Mouse (Mus musculus): ENCODE data around the gene Olfr1049. TPM values are rescaled to one million over a fixed set of nuclear protein-coding genes. Genes with fewer than 3 reads are reported as not detected.
"Not testable (repeated sequence)": the region's sequence is repeated elsewhere in the genome, so short reads cannot be mapped to it uniquely, and the experiment has no call there.

Olfr1049 gene
- not detected in 2 replicates for polyA plus RNA-seq (2012; rRNA removed)

DNA sequence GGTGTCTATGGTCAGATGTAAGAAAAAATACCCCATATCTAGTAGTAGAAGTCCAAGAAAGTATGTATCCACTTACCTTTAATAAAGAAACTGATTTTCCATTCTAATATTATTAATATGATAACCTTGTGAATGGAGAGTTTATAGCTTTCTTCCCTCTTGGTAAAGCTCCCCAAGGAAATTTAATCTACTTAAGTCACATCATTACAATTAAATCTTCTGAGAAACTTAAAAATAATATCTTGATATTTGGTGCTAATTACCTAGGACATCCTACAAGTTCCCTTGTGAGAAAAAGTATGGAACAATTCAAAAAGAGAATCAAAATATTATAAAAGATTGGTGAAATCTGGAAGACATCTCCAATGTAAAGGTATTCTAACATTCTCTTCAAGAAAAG is at the start of gene Olfr1049:
Gene Olfr1049 (minus strand): TSS at position 101 of the 400 bp plus-strand sequence.
- DNase-seq (ENCODE audit: extremely low spot score in 1 of 2, low spot score in 1 of 2), result not testable (repeated sequence)

GRCm38 (mm10) chr2:86292155-86292554 is 34.0 kb upstream of the Olfr1049 start, which contains the start of gene Olfr1052:
Olfr1052 (plus strand) TSS chr2:86292455.
- DNase-seq (ENCODE audit: extremely low spot score in 1 of 2, low spot score in 1 of 2), result no peak

GRCm38 (mm10) chr2:86278988-86279387 is 20.9 kb upstream of the Olfr1049 start, which contains the start of gene Olfr1051:
Olfr1051 (minus strand) TSS chr2:86279088.
- DNase-seq (ENCODE audit: extremely low spot score in 1 of 2, low spot score in 1 of 2), result not testable (repeated sequence)

GRCm38 (mm10) chr2:86240189-86240588 is 17.9 kb downstream of the Olfr1049 start, which contains the start of gene Olfr1048:
Olfr1048 (minus strand) TSS chr2:86240289.
- DNase-seq (ENCODE audit: extremely low spot score in 1 of 2, low spot score in 1 of 2), result no peak

GRCm38 (mm10) chr2:86231301-86231700 is 26.8 kb downstream of the Olfr1049 start, which contains the start of gene Olfr1047:
Olfr1047 (minus strand) TSS chr2:86231401.
- DNase-seq (ENCODE audit: extremely low spot score in 1 of 2, low spot score in 1 of 2), result no peak

DNA sequence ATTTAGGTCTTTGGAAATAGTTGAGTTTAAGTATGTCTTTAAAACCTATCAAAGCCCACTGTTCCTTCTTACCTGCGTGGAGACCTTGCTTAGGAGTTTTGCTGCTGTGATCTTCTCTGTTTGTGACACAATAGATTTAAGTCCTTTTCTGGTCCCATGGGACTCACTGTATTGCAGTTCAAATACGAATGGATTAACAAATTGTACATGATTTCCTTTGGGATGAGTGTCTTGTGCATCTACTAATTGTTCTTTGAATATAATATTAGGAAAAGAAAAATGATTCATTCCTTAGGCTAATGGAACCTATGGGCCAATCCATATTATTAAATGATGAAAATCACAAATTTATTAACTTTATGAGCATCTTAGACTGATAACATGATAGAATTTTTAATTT is 38.9 kb downstream of the Olfr1049 start, which contains the start of gene Olfr1046:
Gene Olfr1046 (minus strand): TSS at position 101 of the 400 bp plus-strand sequence.
- DNase-seq (ENCODE audit: extremely low spot score in 1 of 2, low spot score in 1 of 2), result no peak

Other genes with a start within 250 kb of the Olfr1049 start
- gene Olfr1033, start 237.7 kb downstream of the Olfr1049 start, polyA plus RNA-seq (2012; rRNA removed), result 0.11 and 0.16 TPM in 2 replicates
- gene Olfr1034, start 212.5 kb downstream of the Olfr1049 start, polyA plus RNA-seq (2012; rRNA removed), result 0.02 TPM in 1 of 2 replicates, not detected in the other
- not detected in 2 replicates for gene Olfr1036, start 184.3 kb downstream of the Olfr1049 start, polyA plus RNA-seq (2012; rRNA removed)
- gene Olfr1037, start 170.9 kb downstream of the Olfr1049 start, polyA plus RNA-seq (2012; rRNA removed), result not detected in 2 replicates
- gene Olfr1039, start 122.4 kb downstream of the Olfr1049 start, polyA plus RNA-seq (2012; rRNA removed), result not detected in 2 replicates
- not detected in 2 replicates for gene Olfr1040, start 111.6 kb downstream of the Olfr1049 start, polyA plus RNA-seq (2012; rRNA removed)
- gene Olfr1042, start 96.5 kb downstream of the Olfr1049 start, polyA plus RNA-seq (2012; rRNA removed), result not detected in 2 replicates
- gene Olfr1043, start 90.8 kb downstream of the Olfr1049 start, polyA plus RNA-seq (2012; rRNA removed), result not detected in 2 replicates
- not detected in 2 replicates for gene Olfr1044, start 80.5 kb downstream of the Olfr1049 start, polyA plus RNA-seq (2012; rRNA removed)
- gene Olfr52, start 72.6 kb downstream of the Olfr1049 start, polyA plus RNA-seq (2012; rRNA removed), result 0.10 TPM in 1 of 2 replicates, not detected in the other
- gene Olfr1045, start 55.3 kb downstream of the Olfr1049 start, polyA plus RNA-seq (2012; rRNA removed), result 0.04 and 0.12 TPM in 2 replicates
- gene Olfr1046, start 39.0 kb downstream of the Olfr1049 start, polyA plus RNA-seq (2012; rRNA removed), result not detected in 2 replicates
- not detected in 2 replicates for gene Olfr1047, start 26.9 kb downstream of the Olfr1049 start, polyA plus RNA-seq (2012; rRNA removed)
- 0.02 TPM in 1 of 2 replicates, not detected in the other for gene Olfr1048, start 18.0 kb downstream of the Olfr1049 start, polyA plus RNA-seq (2012; rRNA removed)
- gene Olfr1051, start 20.8 kb upstream of the Olfr1049 start, polyA plus RNA-seq (2012; rRNA removed), result not detected in 2 replicates
- gene Olfr1052, start 34.1 kb upstream of the Olfr1049 start, polyA plus RNA-seq (2012; rRNA removed), result 0.11 TPM in 1 of 2 replicates, not detected in the other
- not detected in 2 replicates for gene Olfr1053, start 57.0 kb upstream of the Olfr1049 start, polyA plus RNA-seq (2012; rRNA removed)
- 0.06 TPM in 1 of 2 replicates, not detected in the other for gene Olfr1054, start 77.1 kb upstream of the Olfr1049 start, polyA plus RNA-seq (2012; rRNA removed)
- 0.11 TPM in 1 of 2 replicates, not detected in the other for gene Olfr1055, start 92.0 kb upstream of the Olfr1049 start, polyA plus RNA-seq (2012; rRNA removed)
- gene Olfr1056, start 104.1 kb upstream of the Olfr1049 start, polyA plus RNA-seq (2012; rRNA removed), result not detected in 2 replicates
- not detected in 2 replicates for gene Olfr1057, start 120.1 kb upstream of the Olfr1049 start, polyA plus RNA-seq (2012; rRNA removed)
- not detected in 2 replicates for gene Olfr1058, start 130.2 kb upstream of the Olfr1049 start, polyA plus RNA-seq (2012; rRNA removed)
- not detected in 2 replicates for gene Olfr1061, start 155.7 kb upstream of the Olfr1049 start, polyA plus RNA-seq (2012; rRNA removed)
- not detected in 2 replicates for gene Olfr1062, start 168.4 kb upstream of the Olfr1049 start, polyA plus RNA-seq (2012; rRNA removed)
- gene Olfr1065, start 192.3 kb upstream of the Olfr1049 start, polyA plus RNA-seq (2012; rRNA removed), result 0.06 TPM in 1 of 2 replicates, not detected in the other
- gene Olfr1066, start 197.9 kb upstream of the Olfr1049 start, polyA plus RNA-seq (2012; rRNA removed), result not detected in 2 replicates
- gene Olfr228, start 229.1 kb upstream of the Olfr1049 start, polyA plus RNA-seq (2012; rRNA removed), result not detected in 2 replicates

Measured in frontal cortex, adult 2 months (tissue).